Mouse (Mus musculus) erythroblast, embryonic 14.5 days (primary cell): ENCODE results near the gene Gm49380.

ENCODE experiments used
- GATA1 ChIP-seq: IDR thresholded peaks from 2 replicates; pipeline ENCODE4 v1.6.1; 2012; ENCODE audit warnings: low read length, inconsistent platforms, mixed read lengths
- TAL1 ChIP-seq: IDR thresholded peaks from 3 replicates; pipeline ENCODE4 v1.6.1; 2012; ENCODE audit warnings: low read length, inconsistent platforms, mixed read lengths

- TF ChIP-seq GATA1 (no peak), TAL1 (no peak)
Observed at GRCm38 (mm10) chr9:44081581-44081980, 31.7 kb downstream of the Gm49380 start.
